Mouse (Mus musculus): ENCODE measurements at regions not wholly inside any gene's neighbourhood (a gene's known extent, or its start where the extent isn't known, plus 50 kb on each side); places are given as distances from the start of the nearest gene placed in this dataset.

- TF ChIP-seq CTCF (IDR thresholded peaks at IDR 0.05; ENCODE audit: low read depth, low read length): no peak
- TF ChIP-seq POLR2AphosphoS5 (IDR thresholded peaks at IDR 0.05; ENCODE audit: insufficient replicate concordance, low read depth, low read length): no peak
- TF ChIP-seq TAL1 (conservative IDR thresholded peaks at IDR 0.05; ENCODE audit: low read depth, low read length): no peak
- TF ChIP-seq GATA1 (IDR thresholded peaks at IDR 0.05; ENCODE audit: borderline replicate concordance, low read length): no peak
These were observed 101.2 kb upstream of the Gm15217 start for GRCm38 (mm10) chr14:46277832-46278611.

All from G1E (cell line).